Mouse (Mus musculus) ovary, postnatal 14 days (tissue): Measurements from ENCODE around the gene Gm20838.
"Not testable (repeated sequence)": the region's sequence is repeated elsewhere in the genome, so short reads cannot be mapped to it uniquely, and the experiment has no call there.

Experiments used
- DNase-seq: peaks from one replicate; pipeline ENCODE4 v3.0.0; 2022; ENCODE audit warnings: low spot score

Gm20838 gene

DNA sequence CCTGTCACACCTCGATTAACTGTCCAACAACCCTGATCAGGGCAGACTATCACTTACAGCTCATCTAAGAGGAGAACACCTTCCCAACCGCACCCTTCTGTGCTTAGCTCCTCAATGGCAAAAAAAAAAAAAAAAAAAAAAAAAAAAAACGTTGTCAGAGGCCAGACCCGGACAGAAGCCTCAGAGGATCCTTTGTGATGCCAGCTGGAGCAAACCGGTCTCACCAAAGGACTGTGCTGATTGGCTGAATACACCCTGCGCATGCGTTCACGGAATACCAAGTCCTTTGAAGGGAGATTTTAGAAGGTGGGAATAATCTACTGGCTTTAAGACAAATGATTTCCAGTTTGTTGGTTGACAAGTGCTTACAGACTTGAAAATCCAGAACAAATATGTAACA is at the start of gene Gm20838:
Gene Gm20838, minus strand, starts transcription at position 101 of the 400 bp plus-strand sequence.
- not testable (repeated sequence) for DNase-seq
